Mouse (Mus musculus) inflammation-experienced regulatory T-cells, adult 6 months (primary cell): Measurements from ENCODE around the gene Tubgcp2. TPM values are rescaled to one million over a fixed set of nuclear protein-coding genes. Genes with fewer than 3 reads are reported as not detected.

Experiments
- polyA plus RNA-seq, 3 experiments: library from polyadenylated mRNA; unstranded; fragments of 100-300 nt; shearing (Covaris generic); gene quantifications; one replicate each; pipeline ENCODE4 v1.2.1; 2017

Tubgcp2 gene
- polyA plus RNA-seq, 3 experiments from 2014 or later: 24.8 to 32.5 (median 28.0) TPM

Other genes starting within 250 kb of the Tubgcp2 start
- gene Adgra1, start 202.5 kb downstream of the Tubgcp2 start, polyA plus RNA-seq: not detected
- under 1 TPM; 0.20 to 0.49 (median 0.38) TPM for gene Kndc1, start 142.0 kb downstream of the Tubgcp2 start, polyA plus RNA-seq
- gene Utf1, start 92.9 kb downstream of the Tubgcp2 start, polyA plus RNA-seq: 1 to 10 TPM; 3.3 to 5.0 (median 3.6) TPM
- 1 to 10 TPM in 2 of 3 experiments, under 1 TPM in 1; 0.66 to 1.5 (median 1.0) TPM for gene 6430531B16Rik, start 57.9 kb downstream of the Tubgcp2 start, polyA plus RNA-seq
- gene Adam8, start 44.1 kb downstream of the Tubgcp2 start, polyA plus RNA-seq: 10 to 100 TPM in 2 of 3 experiments, 1 to 10 TPM in 1; 8.8 to 59.4 (median 13.1) TPM
- gene Zfp511, start 278 bp downstream of the Tubgcp2 start, polyA plus RNA-seq: 10 to 100 TPM; 25.0 to 30.1 (median 25.7) TPM
- gene Msx3, start 12.4 kb upstream of the Tubgcp2 start, polyA plus RNA-seq: not detected
- gene Caly, start 45.9 kb upstream of the Tubgcp2 start, polyA plus RNA-seq: not detected
- gene Prap1, start 56.7 kb upstream of the Tubgcp2 start, polyA plus RNA-seq: not detected
- gene Fuom, start 65.8 kb upstream of the Tubgcp2 start, polyA plus RNA-seq: 10 to 100 TPM; 11.6 to 13.9 (median 12.7) TPM
- gene Paox, start 79.1 kb upstream of the Tubgcp2 start, polyA plus RNA-seq: 1 to 10 TPM; 1.9 to 5.3 (median 3.8) TPM
- gene Echs1, start 79.8 kb upstream of the Tubgcp2 start, polyA plus RNA-seq: 10 to 100 TPM; 73.3 to 94.2 (median 81.1) TPM
- 10 to 100 TPM; 16.4 to 28.8 (median 22.9) TPM for gene Mtg1, start 100.9 kb upstream of the Tubgcp2 start, polyA plus RNA-seq
- not detected for gene Sprn, start 118.2 kb upstream of the Tubgcp2 start, polyA plus RNA-seq
- gene Olfr522, start 128.1 kb upstream of the Tubgcp2 start, polyA plus RNA-seq: under 1 TPM in 1 of 3 experiments, not detected in 2; 0.07 TPM
- not detected for gene Olfr523, start 136.5 kb upstream of the Tubgcp2 start, polyA plus RNA-seq
- under 1 TPM in 1 of 3 experiments, not detected in 2; 0.13 TPM for gene Olfr524, start 169.3 kb upstream of the Tubgcp2 start, polyA plus RNA-seq
- gene Cd163l1, start 181.6 kb upstream of the Tubgcp2 start, polyA plus RNA-seq: under 1 TPM in 2 of 3 experiments, not detected in 1; 0.27 to 0.55 TPM
- gene 5830411N06Rik, start 210.6 kb upstream of the Tubgcp2 start, polyA plus RNA-seq: 1 to 10 TPM in 1 of 3 experiments, not detected in 2; 2.9 TPM